Mouse (Mus musculus): Measurements from ENCODE around the gene Sh3tc1.

Sh3tc1 gene

DNA sequence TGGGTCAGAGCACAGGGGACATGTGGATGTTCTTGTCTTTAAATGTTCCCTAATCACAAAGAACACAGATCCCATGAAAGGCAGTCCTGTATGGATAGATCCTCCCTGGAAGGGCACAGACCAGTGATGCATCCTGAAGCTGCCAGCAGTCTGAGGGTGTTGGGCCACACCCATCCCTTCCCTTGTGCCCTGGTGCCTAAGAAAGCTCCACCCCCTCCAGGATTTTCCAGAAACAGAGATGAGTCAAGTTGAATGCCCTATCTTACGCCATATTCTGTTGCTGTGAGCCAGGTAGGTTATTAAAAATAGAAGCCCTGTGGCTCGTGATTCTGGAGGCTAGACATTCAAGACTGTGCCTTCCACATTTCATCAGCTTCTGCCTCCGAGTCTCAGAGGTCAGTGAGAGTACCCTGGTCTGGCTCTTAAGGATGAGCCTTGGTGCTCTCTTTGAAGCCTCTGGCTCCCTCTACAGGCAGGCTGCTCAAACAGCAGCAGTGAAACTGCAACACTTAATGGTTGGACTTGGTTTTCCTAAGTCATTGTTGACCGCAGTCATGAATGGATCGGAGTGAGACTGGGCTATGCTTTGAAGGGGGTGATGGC, 15.4 kb upstream of the Sh3tc1 start:
- in situ Hi-C loops (cut with MseI, MboI) = loop anchor here in 1 of 2 experiments (5.0 kb wide), 1 partner anchor 43 kb away; no protein-coding TSS in a partner anchor

- in situ Hi-C loops (cut with MseI, MboI) = no loop called here
These were observed 11.2 kb upstream of the Sh3tc1 start for GRCm38 (mm10) chr5:35751016-35751415.

DNA sequence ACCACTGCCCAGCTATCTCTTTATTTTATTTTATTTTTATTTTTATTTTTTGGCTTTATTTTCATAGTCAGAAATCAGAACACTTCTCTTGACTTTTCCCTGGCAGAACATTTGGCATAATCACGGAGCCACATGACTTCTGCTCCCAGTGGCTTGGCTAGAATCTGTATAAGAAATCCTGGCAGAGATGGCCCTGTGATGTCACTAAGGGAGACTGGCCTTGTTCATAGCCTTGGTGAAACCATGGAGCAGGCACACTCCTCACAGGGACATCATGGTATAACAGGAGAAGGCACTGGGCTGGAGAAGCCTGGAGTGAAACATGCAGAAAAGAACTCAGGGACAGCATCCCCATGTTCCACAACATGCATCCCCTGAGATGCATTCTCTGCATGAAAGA, 10.2 kb upstream of the Sh3tc1 start:
- in situ Hi-C loops (cut with MseI, MboI) = no loop called here

DNA sequence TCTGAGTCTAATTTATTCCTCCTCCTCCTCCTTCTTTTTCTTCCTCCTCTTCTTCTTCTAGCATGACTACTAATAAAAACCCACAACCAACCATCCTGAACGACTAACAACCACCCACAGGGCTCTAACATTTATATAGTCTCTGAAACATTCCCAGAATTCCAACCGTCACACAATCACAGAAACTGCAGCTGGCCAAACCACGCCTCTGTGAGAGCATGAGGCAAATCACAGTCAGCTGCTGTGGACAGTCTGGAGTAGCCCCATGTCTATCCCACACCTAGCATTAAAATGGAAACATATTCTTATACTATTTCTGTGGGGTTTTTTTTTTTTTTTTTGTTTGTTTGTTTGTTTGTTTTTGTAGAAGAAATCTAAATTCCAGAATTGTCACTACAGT, 9.6 kb upstream of the Sh3tc1 start:
- in situ Hi-C loops (cut with MseI, MboI) = no loop called here

DNA sequence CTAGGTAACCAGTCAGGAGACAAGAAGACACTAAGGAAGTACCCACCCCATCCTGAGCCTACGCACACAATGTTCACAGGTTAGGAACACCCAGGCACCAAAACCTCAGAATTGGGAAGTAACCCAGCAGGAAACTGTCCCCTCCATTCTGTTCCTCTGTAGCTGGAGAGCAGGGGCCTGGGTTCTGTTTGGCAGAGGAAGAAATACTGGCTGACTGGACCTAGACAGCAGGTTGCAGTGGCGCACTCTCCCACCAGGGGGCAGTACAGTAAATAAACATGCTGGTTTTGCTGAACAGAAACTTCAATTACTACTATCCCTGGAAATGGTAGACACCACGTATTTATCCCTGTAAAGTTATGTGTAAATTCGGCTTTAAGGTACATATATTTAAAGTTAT, 7.1 kb upstream of the Sh3tc1 start:
- in situ Hi-C loops (cut with MseI, MboI) = no loop called here

DNA sequence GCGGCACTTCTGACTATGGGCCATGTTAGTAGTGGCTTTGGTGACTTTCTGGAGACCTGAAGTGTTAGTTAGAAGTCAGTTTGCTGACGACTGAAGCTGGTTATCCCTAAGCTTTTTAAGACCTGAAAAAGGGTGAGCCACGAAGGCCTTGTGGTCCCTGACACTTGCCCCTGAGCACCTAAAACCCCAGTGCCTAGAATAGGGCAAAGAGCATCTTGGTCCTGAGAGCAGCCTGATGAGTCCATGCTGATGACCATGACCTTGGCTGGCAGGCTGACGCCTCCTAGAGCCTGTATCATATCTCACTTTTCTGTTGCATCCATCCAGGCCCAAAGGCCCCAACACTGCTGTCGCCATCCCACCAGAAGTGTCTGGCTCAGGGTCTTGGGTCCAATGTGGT, 5.6 kb upstream of the Sh3tc1 start:
- in situ Hi-C loops (cut with MseI, MboI) = no loop called here

GRCm38 (mm10) chr5:35743990-35744722, 4.4 kb upstream of the Sh3tc1 start:
- in situ Hi-C loops (cut with MseI, MboI) = no loop called here

GRCm38 (mm10) chr5:35743238-35743951, 3.6 kb upstream of the Sh3tc1 start:
- in situ Hi-C loops (cut with MseI, MboI) = no loop called here

DNA sequence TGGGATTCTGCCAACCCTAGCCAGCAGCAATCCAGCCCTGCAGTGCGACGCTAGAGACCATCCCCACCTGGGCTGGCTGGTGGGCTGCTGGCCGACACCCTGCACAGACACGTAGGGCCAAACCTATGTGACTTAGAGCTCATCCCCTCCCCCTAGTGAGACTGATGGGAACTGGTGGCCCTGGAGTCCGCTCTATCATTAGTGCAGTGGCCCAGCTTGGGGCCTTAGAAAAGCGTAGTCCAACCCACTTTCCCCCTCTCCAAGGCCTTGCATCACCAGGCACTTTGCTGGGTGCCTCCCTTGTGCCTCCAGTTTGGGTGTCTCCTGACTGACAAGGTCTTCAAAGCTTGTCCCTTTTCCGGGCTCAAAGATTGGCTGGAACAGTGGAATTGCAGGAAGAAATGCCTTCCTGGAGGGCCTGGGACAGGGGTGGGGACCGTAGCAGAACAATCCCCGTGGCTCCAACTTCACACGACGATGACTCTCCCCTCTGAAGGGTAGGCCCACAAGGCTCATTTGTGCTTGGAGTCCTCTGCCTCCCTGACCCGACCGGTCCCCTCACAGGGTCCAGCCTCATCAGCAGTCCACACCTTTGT, 1.5 kb upstream of the Sh3tc1 start:
- in situ Hi-C loops (cut with MseI, MboI) = no loop called here

DNA sequence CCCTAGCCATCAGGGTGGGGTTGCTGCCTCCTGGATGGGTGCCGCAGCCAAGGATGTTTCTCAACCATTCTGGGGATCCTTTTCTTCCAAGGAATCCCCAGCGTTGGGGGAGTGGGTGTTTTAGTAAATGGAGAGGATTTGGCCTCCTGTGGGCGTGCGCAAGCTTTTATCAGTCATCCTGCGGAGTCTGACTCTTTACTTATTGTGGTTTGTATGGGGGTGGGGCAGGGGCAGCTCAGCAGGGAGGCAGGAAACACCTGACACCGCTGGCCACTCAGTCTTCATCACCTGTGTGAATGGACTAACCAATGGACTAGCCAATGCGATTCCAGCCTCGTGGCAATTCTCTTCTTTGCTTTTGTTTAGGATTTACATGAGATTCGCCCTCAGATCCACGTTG, 929 bp upstream of the Sh3tc1 start:
- in situ Hi-C loops (cut with MseI, MboI) = no loop called here

GRCm38 (mm10) chr5:35739005-35739404, 782 bp downstream of the Sh3tc1 start:
- in situ Hi-C loops (cut with MseI, MboI) = no loop called here

GRCm38 (mm10) chr5:35737231-35737901, 2.4 kb downstream of the Sh3tc1 start:
- in situ Hi-C loops (cut with MseI, MboI) = no loop called here

GRCm38 (mm10) chr5:35733523-35733922, 6.3 kb downstream of the Sh3tc1 start:
- in situ Hi-C loops (cut with MseI, MboI) = no loop called here

DNA sequence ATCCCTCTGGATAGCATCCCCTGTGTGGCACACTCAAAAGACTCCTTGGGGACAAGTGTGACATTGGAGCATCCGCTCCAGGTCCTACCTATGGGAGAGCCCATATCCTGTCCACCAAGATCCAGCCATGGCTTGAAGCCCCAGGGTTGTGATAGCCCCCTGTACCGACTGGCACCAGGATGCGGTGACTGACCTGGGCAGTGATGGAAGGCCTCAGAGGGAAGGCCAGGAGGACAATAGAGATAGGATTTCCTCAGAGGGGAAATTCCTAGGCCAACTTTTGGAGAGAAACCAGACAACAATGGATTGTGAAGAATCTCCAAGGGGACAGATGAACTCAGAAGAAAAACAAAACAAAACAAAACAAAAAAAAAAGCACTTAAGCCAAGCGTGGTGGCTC, 8.8 kb downstream of the Sh3tc1 start:
- in situ Hi-C loops (cut with MseI, MboI) = no loop called here

- in situ Hi-C loops (cut with MseI, MboI) = no loop called here
These were observed 9.2 kb downstream of the Sh3tc1 start for GRCm38 (mm10) chr5:35730552-35730951.

DNA sequence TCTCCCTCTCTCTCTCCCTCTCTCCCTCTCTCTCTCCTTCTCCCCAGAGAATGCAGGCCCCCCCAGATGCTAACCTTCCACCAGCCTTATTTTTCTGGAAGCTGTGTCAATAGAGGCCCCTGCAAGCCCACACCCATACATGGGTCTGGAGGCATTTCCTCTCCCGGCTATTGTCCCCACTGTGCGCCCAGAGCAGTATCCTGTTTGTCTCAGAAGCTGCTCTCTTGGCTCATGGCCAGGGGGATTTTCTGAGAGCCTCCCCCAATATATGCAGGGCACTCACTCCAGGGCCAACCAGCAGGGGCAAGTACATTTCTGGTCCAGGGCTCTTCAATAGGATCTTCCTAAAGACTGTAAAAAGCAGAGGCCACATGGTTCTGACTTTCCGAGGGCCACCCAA, 9.9 kb downstream of the Sh3tc1 start:
- in situ Hi-C loops (cut with MseI, MboI) = no loop called here

- in situ Hi-C loops (cut with MseI, MboI) = no loop called here
These were observed 10.8 kb downstream of the Sh3tc1 start for GRCm38 (mm10) chr5:35728957-35729460.

- in situ Hi-C loops (cut with MseI, MboI) = no loop called here
These were observed 11.3 kb downstream of the Sh3tc1 start for GRCm38 (mm10) chr5:35728344-35728956.

GRCm38 (mm10) chr5:35727447-35727846, 12.3 kb downstream of the Sh3tc1 start:
- in situ Hi-C loops (cut with MseI, MboI) = no loop called here

DNA sequence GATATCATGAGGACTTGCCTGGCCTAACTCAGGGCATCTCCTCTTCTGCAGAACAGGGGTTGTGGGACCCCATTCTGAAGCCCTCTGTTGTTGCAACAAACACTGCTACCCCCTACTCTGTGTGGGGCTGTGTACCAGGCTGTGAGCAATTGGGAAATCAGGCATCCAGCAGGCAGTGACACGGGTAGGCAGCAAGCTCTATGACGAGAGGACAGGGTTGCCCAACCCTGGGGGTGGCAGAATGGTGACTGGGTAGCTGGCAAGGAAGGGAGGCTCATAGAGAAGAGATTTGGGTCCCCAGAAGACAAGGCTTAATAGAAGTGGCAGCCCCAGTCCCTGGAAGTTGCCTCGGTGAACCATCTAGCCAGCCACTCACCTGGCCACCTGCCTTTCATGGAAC, 13.9 kb downstream of the Sh3tc1 start:
- in situ Hi-C loops (cut with MseI, MboI) = no loop called here

DNA sequence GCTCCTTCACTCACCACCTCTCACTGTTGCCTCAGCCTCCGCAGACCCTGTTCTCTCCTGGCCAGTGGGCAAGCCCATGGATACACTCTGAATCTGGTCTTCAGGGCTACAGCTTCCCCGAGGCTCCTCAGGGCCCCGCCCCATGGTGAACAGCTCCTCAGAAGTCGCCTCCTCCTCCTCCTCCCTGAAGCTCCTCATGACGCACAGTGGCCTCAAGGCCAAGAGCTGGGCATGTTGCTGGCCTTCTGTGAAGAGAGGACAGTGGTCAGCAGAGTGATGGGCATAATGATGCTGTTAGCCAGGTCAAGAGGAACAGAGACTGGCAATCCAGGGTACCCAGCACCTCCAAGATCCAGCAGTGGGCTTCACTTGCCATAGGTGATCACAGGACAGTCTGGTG, 15.9 kb downstream of the Sh3tc1 start:
- in situ Hi-C loops (cut with MseI, MboI) = no loop called here
